ENCODE assay signal across 9 mouse cellular contexts in the genomic region with DNA sequence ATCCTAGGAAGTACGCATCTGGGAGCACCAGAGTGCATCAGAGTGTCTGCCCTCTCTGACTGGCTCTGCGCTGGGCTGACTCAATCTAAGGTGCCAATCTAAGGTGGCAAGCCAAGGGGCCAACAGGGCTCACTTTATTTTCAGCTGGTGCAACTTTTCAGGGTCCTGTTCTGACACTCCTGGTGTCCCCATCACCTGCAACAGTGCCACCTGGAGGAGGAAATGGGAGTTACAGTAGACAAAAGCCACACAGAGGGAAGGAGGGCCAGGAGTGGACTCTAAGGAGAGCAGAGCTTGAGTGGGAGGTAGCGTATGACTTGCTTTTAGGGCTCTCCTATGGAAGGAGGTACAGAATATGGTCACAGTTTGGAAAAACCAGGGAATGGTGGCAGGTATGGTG. TPM values are rescaled to one million over a fixed set of nuclear protein-coding genes. Genes with fewer than 3 reads are reported as not detected.
DNase-seq lines count a peak whose midpoint lies in the region; ATAC-seq and TF ChIP-seq lines count a peak whose summit lies in the region.
"Had no signal": no experiment of that assay in that cellular context is flagged by ENCODE, and none has a peak within 500 bp of the region (broad histone marks: within the 10 kb centered on the region; RNA-seq: fewer than 3 reads in every experiment).

No protein-coding gene starts in this region.

- DNase-seq in adrenal gland, postnatal 36 days = peak; percentile 76 to 81
- DNase-seq in embryonic facial prominence, embryonic 14.5 days (ENCODE audit: low spot score) = peak; percentile 68
- DNase-seq in heart, postnatal 10 days = peak; percentile 86 to 94
- peak; percentile 69 for DNase-seq in layer of hippocampus, adult 9-11 months
- peak; percentile 88 for DNase-seq in lung, postnatal 10 days
- DNase-seq in retina, postnatal 1 day = peak; percentile 88
- peak; percentile 54 to 80 for DNase-seq in urinary bladder, postnatal 4 days (ENCODE audit: low spot score in 2 of 2)

- intact Hi-C loops in heart, postnatal 10 days (cut with DNase I) = loop anchor here (2.0 to 10.0 kb wide), 2 partner anchors 90 to 162 kb away; no protein-coding TSS in a partner anchor

- H3K4me2 ChIP-seq in embryonic facial prominence, embryonic 14.5 days (ENCODE audit: low read depth, low read length) = peak overlapping the region; percentile 63

- peak overlapping the region; percentile 70 for H3K27ac ChIP-seq in embryonic facial prominence, embryonic 14.5 days (replicated peaks; ENCODE audit: low read depth, low read length)
- H3K27ac ChIP-seq: heart, embryonic 15.5 days had no signal

- H3K36me3 ChIP-seq in E14TG2a.4 (ENCODE audit: insufficient read depth, low read length) = peaks cover 48% of the 10 kb centered on the region
- peaks cover 30% of the 10 kb centered on the region for H3K36me3 ChIP-seq in embryonic facial prominence, embryonic 14.5 days (ENCODE audit: control insufficient read depth, insufficient read depth, low read length)

- WGBS in embryonic facial prominence, embryonic 14.5 days = 50% methylated on average over 3 of the region's 3 CpGs

- H3K27me3 ChIP-seq in E14TG2a.4 (ENCODE audit: insufficient read depth, low read length) = peaks cover 45% of the 10 kb centered on the region
- H3K27me3 ChIP-seq in embryonic facial prominence, embryonic 14.5 days (replicated peaks; ENCODE audit: control insufficient read depth, insufficient read depth, low read length) = peaks cover 31% of the 10 kb centered on the region

- H3K4me3 ChIP-seq in E14TG2a.4 (replicated peaks; ENCODE audit: low read length) = peak overlapping the region; percentile 85; the same call in 1 of the 2 replicates
- peak overlapping the region; percentile 59; the same call in 1 of the 2 replicates for H3K4me3 ChIP-seq in embryonic facial prominence, embryonic 14.5 days (ENCODE audit: low read depth, low read length)

- peak; percentile 90 for TF ChIP-seq CTCF in E14TG2a.4 (conservative IDR thresholded peaks at IDR 0.05; ENCODE audit: low read length)

- no peaks in the 10 kb centered on the region for H3K9me3 ChIP-seq in E14TG2a.4 (ENCODE audit: low read length)
- H3K9me3 ChIP-seq in embryonic facial prominence, embryonic 14.5 days (ENCODE audit: control insufficient read depth, low read length) = no peaks in the 10 kb centered on the region
- H3K9me3 ChIP-seq: heart, embryonic 15.5 days had no signal

- ATAC-seq in embryonic facial prominence, embryonic 14.5 days (ENCODE audit: low read depth) = no peak

- H3K9ac ChIP-seq in embryonic facial prominence, embryonic 14.5 days (ENCODE audit: low read depth, low read length) = no peak overlapping the region

- peaks cover 80% of the 10 kb centered on the region for H3K4me1 ChIP-seq in E14TG2a.4 (replicated peaks; ENCODE audit: low read depth, low read length)
- peaks cover 43% of the 10 kb centered on the region for H3K4me1 ChIP-seq in embryonic facial prominence, embryonic 14.5 days (ENCODE audit: control insufficient read depth, insufficient read depth, low read length)

RNA-seq across cellular contexts. Expression of gene Rex1bd, which starts 1.7 kb away (rescaled TPM):
- total RNA-seq in adrenal gland, postnatal 36 days (2021) = 100 to 1,000 TPM; 144 to 154 TPM
- 144 and 148 TPM in 2 replicates for polyA plus RNA-seq in embryonic facial prominence, embryonic 14.5 days (2014; fragmentation: Nextera tagmentation; extraction: Ambion mirVana)
- 100 to 1,000 TPM; 108 to 114 TPM for total RNA-seq in heart, postnatal 10 days (2021)

RNA-seq across cellular contexts. Expression of gene Uba52, which starts 5.8 kb away (rescaled TPM):
- total RNA-seq in adrenal gland, postnatal 36 days (2021) = 1,000 to 10,000 TPM; 1,515 to 1,560 TPM
- 991 and 1,091 TPM in 2 replicates for polyA plus RNA-seq in embryonic facial prominence, embryonic 14.5 days (2014; fragmentation: Nextera tagmentation; extraction: Ambion mirVana)
- total RNA-seq in heart, postnatal 10 days (2021) = 1,000 to 10,000 TPM; 1,604 to 1,683 TPM

RNA-seq across cellular contexts. Expression of gene Crlf1, which starts 11.9 kb away (rescaled TPM):
- total RNA-seq in adrenal gland, postnatal 36 days (2021) = under 1 TPM; 0.23 to 0.95 TPM
- polyA plus RNA-seq in embryonic facial prominence, embryonic 14.5 days (2014; fragmentation: Nextera tagmentation; extraction: Ambion mirVana) = 67.3 and 68.1 TPM in 2 replicates
- total RNA-seq in heart, postnatal 10 days (2021) = under 1 TPM; 0.38 to 0.72 TPM

RNA-seq across cellular contexts. Expression of gene Tmem59l, which starts 17.7 kb away (rescaled TPM):
- total RNA-seq in adrenal gland, postnatal 36 days (2021) = 10 to 100 TPM in 1 of 2 experiments, 1 to 10 TPM in 1; 9.5 to 11.3 TPM
- 10.2 and 14.5 TPM in 2 replicates for polyA plus RNA-seq in embryonic facial prominence, embryonic 14.5 days (2014; fragmentation: Nextera tagmentation; extraction: Ambion mirVana)
- not detected for total RNA-seq in heart, postnatal 10 days (2021)

RNA-seq across cellular contexts. Expression of gene Fkbp8, which starts 22.7 kb away (rescaled TPM):
- total RNA-seq in adrenal gland, postnatal 36 days (2021) = 100 to 1,000 TPM; 265 to 329 TPM
- 202 and 234 TPM in 2 replicates for polyA plus RNA-seq in embryonic facial prominence, embryonic 14.5 days (2014; fragmentation: Nextera tagmentation; extraction: Ambion mirVana)
- 100 to 1,000 TPM; 185 to 190 TPM for total RNA-seq in heart, postnatal 10 days (2021)
